Mouse (Mus musculus): ENCODE data around the gene Dph3. TPM values are rescaled to one million over a fixed set of nuclear protein-coding genes. Genes with fewer than 3 reads are reported as not detected.

Dph3 gene
- total and polyA plus RNA-seq, 3 experiments, result 75.7 to 125 (median 92.9) TPM

GRCm38 (mm10) chr14:32093500-32094117, 8.1 kb upstream of the Dph3 start:
- dilution Hi-C loops (cut with MboI; ENCODE audit: extremely low pct_ligation_motif_present, extremely low pct_unique_long_range_greater_than_20kb, low sequenced_read_pairs) (no loop called here), in situ Hi-C loops (cut with MboI; ENCODE audit: low pct_ligation_motif_present, low pct_unique_long_range_greater_than_20kb, low sequenced_read_pairs) (no loop called here)
- no peak overlapping the region for H3K4me3 ChIP-seq (replicated peaks in 1 of 3; ENCODE audit: low read depth in 2 of 3, low read length in 2 of 3, poor library complexity in 1 of 3)
- no peak overlapping the region for H3K9ac ChIP-seq (ENCODE audit: insufficient read depth, low read depth)
- TF ChIP-seq USF1 (IDR thresholded peaks at IDR 0.05; ENCODE audit: low read depth, low read length) (no peak), E2F4 (IDR thresholded peaks at IDR 0.05; ENCODE audit: insufficient replicate concordance, low read depth, low read length) (no peak), JUND (conservative IDR thresholded peaks at IDR 0.05; ENCODE audit: low read depth, low read length) (no peak), PAX5 (IDR thresholded peaks at IDR 0.05; ENCODE audit: low read length) (no peak), IRF4 (IDR thresholded peaks at IDR 0.05; ENCODE audit: low read depth, low read length) (no peak), EP300 (IDR thresholded peaks at IDR 0.05; ENCODE audit: low read length) (no peak)
- H3K4me1 ChIP-seq (ENCODE audit: control insufficient read depth in 1 of 2, insufficient read depth in 2 of 2), result peaks cover 0 to 46% of the 10 kb centered on the region in 2 experiments; a peak in 2 of 4 replicates
- H3K27me3 ChIP-seq (replicated peaks), result no peaks in the 10 kb centered on the region
- H3K36me3 ChIP-seq (replicated peaks in 1 of 2; ENCODE audit: control insufficient read depth in 1 of 2, insufficient read depth in 1 of 2, low read length in 1 of 2), result peaks cover 64 to 95% of the 10 kb centered on the region in 2 experiments
- H3K9me3 ChIP-seq (replicated peaks; ENCODE audit: low read length), result peaks cover under 1% of the 10 kb centered on the region
- no peak overlapping the region for H3K27ac ChIP-seq (ENCODE audit: insufficient read depth, low read depth)
- no peak for DNase-seq (ENCODE audit: extremely low read depth)
- H3K4me2 ChIP-seq (ENCODE audit: insufficient read depth, low read depth, poor library complexity, severe bottlenecking), result no peak overlapping the region
- H3K79me2 ChIP-seq (replicated peaks; ENCODE audit: control insufficient read depth, extremely low read depth, insufficient read depth, poor library complexity, severe bottlenecking), result peaks cover 9% of the 10 kb centered on the region; the same call in 1 of the 2 replicates

GRCm38 (mm10) chr14:32093018-32093417, 7.5 kb upstream of the Dph3 start:
- TF ChIP-seq MAFK (IDR thresholded peaks at IDR 0.05; ENCODE audit: insufficient replicate concordance, low read length), result no peak
- no peak for TF ChIP-seq ZNF384 (IDR thresholded peaks at IDR 0.05; ENCODE audit: low read depth, low read length)
- no peak for TF ChIP-seq EP300 (IDR thresholded peaks at IDR 0.05; ENCODE audit: low read length)
- no peak for TF ChIP-seq E2F4 (IDR thresholded peaks at IDR 0.05; ENCODE audit: insufficient replicate concordance, low read depth, low read length)
- no peak for TF ChIP-seq TCF12 (IDR thresholded peaks at IDR 0.05; ENCODE audit: low read depth, low read length)
- TF ChIP-seq RCOR1 (conservative IDR thresholded peaks at IDR 0.05; ENCODE audit: low read depth, low read length), result no peak
- TF ChIP-seq NELFE (IDR thresholded peaks at IDR 0.05; ENCODE audit: low read depth, low read length), result no peak
- TF ChIP-seq MAZ (IDR thresholded peaks at IDR 0.05; ENCODE audit: low read depth, low read length), result no peak
- no peak for TF ChIP-seq JUND (conservative IDR thresholded peaks at IDR 0.05; ENCODE audit: low read depth, low read length)
- TF ChIP-seq MAX (IDR thresholded peaks at IDR 0.05; ENCODE audit: low read length), result no peak
- no peak for TF ChIP-seq SIN3A (IDR thresholded peaks at IDR 0.05; ENCODE audit: low read length)
- TF ChIP-seq ETS1 (conservative IDR thresholded peaks at IDR 0.05; ENCODE audit: low read depth, low read length), result no peak
- TF ChIP-seq ELF1 (IDR thresholded peaks at IDR 0.05; ENCODE audit: low read depth, low read length), result no peak
- H3K36me3 ChIP-seq (replicated peaks in 1 of 2; ENCODE audit: control insufficient read depth in 1 of 2, insufficient read depth in 1 of 2, low read length in 1 of 2), result peaks cover 58 to 91% of the 10 kb centered on the region in 2 experiments
- DNase-seq (ENCODE audit: extremely low read depth), result no peak
- H3K27me3 ChIP-seq (replicated peaks), result no peaks in the 10 kb centered on the region
- no peak overlapping the region for H3K27ac ChIP-seq (ENCODE audit: insufficient read depth, low read depth)
- H3K9ac ChIP-seq (ENCODE audit: insufficient read depth, low read depth), result no peak overlapping the region
- H3K79me2 ChIP-seq (replicated peaks; ENCODE audit: control insufficient read depth, extremely low read depth, insufficient read depth, poor library complexity, severe bottlenecking), result peaks cover 14% of the 10 kb centered on the region
- H3K4me3 ChIP-seq (replicated peaks in 1 of 3; ENCODE audit: low read depth in 2 of 3, low read length in 2 of 3, poor library complexity in 1 of 3), result no peak overlapping the region
- peaks cover 0 to 49% of the 10 kb centered on the region in 2 experiments; a peak in 2 of 4 replicates for H3K4me1 ChIP-seq (ENCODE audit: control insufficient read depth in 1 of 2, insufficient read depth in 2 of 2)
- dilution Hi-C loops (cut with MboI; ENCODE audit: extremely low pct_ligation_motif_present, extremely low pct_unique_long_range_greater_than_20kb, low sequenced_read_pairs), result no loop called here
- in situ Hi-C loops (cut with MboI; ENCODE audit: low pct_ligation_motif_present, low pct_unique_long_range_greater_than_20kb, low sequenced_read_pairs), result no loop called here
- no peak overlapping the region for H3K4me2 ChIP-seq (ENCODE audit: insufficient read depth, low read depth, poor library complexity, severe bottlenecking)
- H3K9me3 ChIP-seq (replicated peaks; ENCODE audit: low read length), result no peaks in the 10 kb centered on the region
